Mouse (Mus musculus): Measurements from ENCODE around the gene Camta1. TPM values are rescaled to one million over a fixed set of nuclear protein-coding genes. Genes with fewer than 3 reads are reported as not detected.

The Camta1 gene
- total RNA-seq, 2 experiments from 2014 or later: 234 to 244 TPM

GRCm38 (mm10) chr4:151747723-151748122, 114.0 kb downstream of the Camta1 start:
- intact Hi-C loops (cut with DNase I): no loop called here
- DNase-seq (ENCODE audit: low spot score): no peak

- intact Hi-C loops (cut with DNase I): no loop called here
Observed at GRCm38 (mm10) chr4:151746002-151746606, 115.6 kb downstream of the Camta1 start.

GRCm38 (mm10) chr4:151741249-151742137, 120.2 kb downstream of the Camta1 start:
- peak; percentile 40 for DNase-seq (ENCODE audit: low spot score)
- intact Hi-C loops (cut with DNase I): no loop called here

More at GRCm38 (mm10) chr4:151746002-151746606, 115.6 kb downstream of the Camta1 start:
- no peak for DNase-seq (ENCODE audit: low spot score)

- intact Hi-C loops (cut with DNase I): loop anchor here (5.0 kb wide), 1 partner anchor 52 kb away; no protein-coding TSS in a partner anchor
- DNase-seq (ENCODE audit: low spot score): no peak
Observed at GRCm38 (mm10) chr4:151739348-151739956, 122.2 kb downstream of the Camta1 start.

- DNase-seq (ENCODE audit: low spot score): no peak
- intact Hi-C loops (cut with DNase I): loop anchor here (5.0 kb wide), 1 partner anchor 52 kb away; no protein-coding TSS in a partner anchor
Observed at GRCm38 (mm10) chr4:151738875-151739274, 122.8 kb downstream of the Camta1 start.

GRCm38 (mm10) chr4:151738280-151738679, 123.4 kb downstream of the Camta1 start:
- DNase-seq (ENCODE audit: low spot score): no peak
- intact Hi-C loops (cut with DNase I): loop anchor here (5.0 kb wide), 1 partner anchor 51 kb away; no protein-coding TSS in a partner anchor

- intact Hi-C loops (cut with DNase I): no loop called here
- no peak for DNase-seq (ENCODE audit: low spot score)
Observed at GRCm38 (mm10) chr4:151732668-151733067, 129.0 kb downstream of the Camta1 start.

- intact Hi-C loops (cut with DNase I): no loop called here
- no peak for DNase-seq (ENCODE audit: low spot score)
Observed at GRCm38 (mm10) chr4:151730037-151730759, 131.5 kb downstream of the Camta1 start.

- no peak for DNase-seq (ENCODE audit: low spot score)
- intact Hi-C loops (cut with DNase I): no loop called here
Observed at GRCm38 (mm10) chr4:151729116-151729515, 132.6 kb downstream of the Camta1 start.

GRCm38 (mm10) chr4:151728391-151729065, 133.1 kb downstream of the Camta1 start:
- intact Hi-C loops (cut with DNase I): no loop called here
- DNase-seq (ENCODE audit: low spot score): no peak

- intact Hi-C loops (cut with DNase I): no loop called here
- no peak for DNase-seq (ENCODE audit: low spot score)
Observed at GRCm38 (mm10) chr4:151726396-151726795, 135.3 kb downstream of the Camta1 start.

- DNase-seq (ENCODE audit: low spot score): no peak
- intact Hi-C loops (cut with DNase I): no loop called here
Observed at GRCm38 (mm10) chr4:151724897-151725296, 136.8 kb downstream of the Camta1 start.

- intact Hi-C loops (cut with DNase I): no loop called here
Observed at GRCm38 (mm10) chr4:151720722-151721467, 140.8 kb downstream of the Camta1 start.

GRCm38 (mm10) chr4:151718866-151719475, 142.7 kb downstream of the Camta1 start:
- intact Hi-C loops (cut with DNase I): no loop called here

More at GRCm38 (mm10) chr4:151720722-151721467, 140.8 kb downstream of the Camta1 start:
- DNase-seq (ENCODE audit: low spot score): no peak

GRCm38 (mm10) chr4:151717864-151718263, 143.8 kb downstream of the Camta1 start:
- no peak for DNase-seq (ENCODE audit: low spot score)
- intact Hi-C loops (cut with DNase I): no loop called here

More at GRCm38 (mm10) chr4:151718866-151719475, 142.7 kb downstream of the Camta1 start:
- DNase-seq (ENCODE audit: low spot score): no peak

- no peak for DNase-seq (ENCODE audit: low spot score)
- intact Hi-C loops (cut with DNase I): no loop called here
Observed at GRCm38 (mm10) chr4:151713714-151714113, 148.0 kb downstream of the Camta1 start.

GRCm38 (mm10) chr4:151711406-151711805, 150.3 kb downstream of the Camta1 start:
- intact Hi-C loops (cut with DNase I): no loop called here
- DNase-seq (ENCODE audit: low spot score): no peak

GRCm38 (mm10) chr4:151710522-151710921, 151.2 kb downstream of the Camta1 start:
- no peak for DNase-seq (ENCODE audit: low spot score)

More at GRCm38 (mm10) chr4:151710522-151710921, 151.2 kb downstream of the Camta1 start:
- intact Hi-C loops (cut with DNase I): no loop called here
